Mouse (Mus musculus): Measurements from ENCODE around the gene Tnni1.
A peak's percentile ranks its signal among the peaks of the same experiment; 100 is the strongest.

Gene Tnni1

DNA sequence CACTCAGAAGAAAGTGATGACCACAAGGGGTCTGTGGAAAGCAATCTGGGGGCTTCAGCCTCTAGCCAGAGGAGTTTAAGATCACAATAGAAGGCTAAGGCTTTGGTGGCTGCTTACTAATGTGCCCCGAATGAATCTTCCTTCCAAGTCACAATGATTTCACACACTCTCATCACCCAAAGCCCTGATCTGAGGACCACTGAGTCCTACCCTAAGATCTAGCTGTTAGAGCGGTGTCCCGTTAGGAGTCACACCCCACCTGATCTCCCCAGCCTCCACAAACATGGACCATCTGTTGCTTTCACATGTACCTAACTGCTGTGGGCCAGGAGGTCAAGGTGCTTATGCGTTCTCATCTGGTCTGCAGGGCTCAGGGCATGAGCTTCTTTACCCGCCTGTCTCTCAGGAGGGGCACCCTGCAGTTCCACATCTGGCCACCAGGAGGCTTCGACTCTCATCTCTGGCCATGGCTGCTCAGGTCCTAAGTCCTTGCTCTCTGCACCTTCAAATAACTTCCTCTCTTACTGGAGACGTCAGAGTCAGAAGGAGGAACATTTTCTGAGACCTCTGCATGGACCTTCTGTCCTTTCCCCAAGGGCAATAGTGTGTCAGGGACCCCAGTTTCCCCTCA, 31.9 kb downstream of the Tnni1 start:
- DNase-seq = peak; percentile 91

- no peak for DNase-seq
Observed at GRCm38 (mm10) chr1:135812205-135812604, 33.0 kb downstream of the Tnni1 start.

DNA sequence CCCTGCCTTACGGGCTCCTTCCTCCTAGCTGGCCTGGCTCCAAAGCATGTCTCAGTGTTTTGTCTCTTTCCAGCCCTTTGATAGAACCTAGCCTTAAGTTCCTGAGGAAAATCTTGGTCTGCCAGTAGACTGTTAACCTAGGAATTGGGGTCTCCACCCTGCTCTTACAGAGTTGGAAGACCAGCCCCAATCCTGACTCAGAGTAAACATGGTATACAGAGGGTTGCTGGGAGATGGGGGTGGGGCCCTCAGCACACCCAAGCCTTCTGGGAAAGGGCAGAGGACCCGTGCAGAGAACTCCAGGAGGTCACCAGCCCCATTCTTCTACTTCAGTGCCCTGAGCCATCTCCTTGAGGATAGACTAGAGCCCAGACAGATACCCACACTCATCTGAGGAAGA, 33.4 kb downstream of the Tnni1 start:
- DNase-seq = no peak

- no peak for DNase-seq
Observed at GRCm38 (mm10) chr1:135813071-135813470, 33.8 kb downstream of the Tnni1 start.

DNA sequence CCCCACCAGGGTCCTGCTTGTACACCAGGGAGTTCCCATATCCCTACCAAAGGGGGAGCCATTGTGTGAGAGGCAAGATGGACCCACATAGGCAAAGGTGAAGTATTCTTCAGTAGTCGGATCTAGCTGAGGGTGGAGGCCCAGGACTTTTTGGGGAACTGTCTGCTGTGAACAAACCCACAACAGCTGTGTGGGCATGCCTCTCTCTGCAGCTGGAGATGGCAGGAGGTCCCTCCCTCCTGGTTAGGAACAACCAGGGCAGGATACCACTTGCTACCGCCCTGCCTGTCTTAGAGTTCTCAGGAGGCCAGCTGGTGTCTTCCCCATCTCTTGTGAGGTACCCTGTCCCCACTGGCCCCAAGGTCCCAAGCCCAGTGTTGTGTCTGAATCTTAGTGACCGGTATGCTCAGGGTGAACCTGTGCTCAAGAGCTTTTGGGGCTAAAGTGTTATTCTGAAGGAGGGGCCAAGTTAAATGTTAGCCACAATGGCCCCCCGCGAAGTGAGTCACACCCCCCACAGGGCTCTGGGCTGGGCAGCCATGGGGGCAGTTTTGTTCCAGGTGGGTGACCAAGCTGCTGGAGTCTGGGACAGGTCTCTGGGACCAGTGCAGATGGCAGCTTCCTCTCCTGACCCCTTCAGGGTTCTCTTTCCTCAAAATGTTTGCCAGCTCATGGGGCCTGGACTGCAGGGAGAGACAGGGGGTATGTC, 34.6 kb downstream of the Tnni1 start:
- peak; percentile 51 for DNase-seq

DNA sequence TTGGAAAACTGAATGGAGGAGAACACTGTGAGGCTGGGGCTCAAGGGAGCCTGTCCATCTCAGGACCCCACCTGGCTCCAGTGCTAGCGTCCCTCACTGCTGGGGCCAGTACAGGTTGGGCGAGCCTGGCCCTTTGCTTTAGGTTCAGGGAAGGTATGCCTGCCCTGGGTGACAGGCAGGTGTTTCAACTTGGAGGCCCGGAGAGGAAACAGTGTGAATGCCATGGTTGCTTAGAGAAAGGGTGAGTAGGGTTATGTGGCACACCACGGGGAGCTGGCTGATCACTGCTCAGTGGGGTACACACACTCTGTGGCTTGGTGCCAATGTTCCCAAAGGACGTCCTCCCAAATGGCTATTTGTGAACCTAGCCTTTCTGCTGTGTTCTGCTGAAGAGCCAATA, 35.3 kb downstream of the Tnni1 start:
- DNase-seq = peak; percentile 22

GRCm38 (mm10) chr1:135817595-135817994, 38.4 kb downstream of the Tnni1 start:
- DNase-seq = peak; percentile 21

DNA sequence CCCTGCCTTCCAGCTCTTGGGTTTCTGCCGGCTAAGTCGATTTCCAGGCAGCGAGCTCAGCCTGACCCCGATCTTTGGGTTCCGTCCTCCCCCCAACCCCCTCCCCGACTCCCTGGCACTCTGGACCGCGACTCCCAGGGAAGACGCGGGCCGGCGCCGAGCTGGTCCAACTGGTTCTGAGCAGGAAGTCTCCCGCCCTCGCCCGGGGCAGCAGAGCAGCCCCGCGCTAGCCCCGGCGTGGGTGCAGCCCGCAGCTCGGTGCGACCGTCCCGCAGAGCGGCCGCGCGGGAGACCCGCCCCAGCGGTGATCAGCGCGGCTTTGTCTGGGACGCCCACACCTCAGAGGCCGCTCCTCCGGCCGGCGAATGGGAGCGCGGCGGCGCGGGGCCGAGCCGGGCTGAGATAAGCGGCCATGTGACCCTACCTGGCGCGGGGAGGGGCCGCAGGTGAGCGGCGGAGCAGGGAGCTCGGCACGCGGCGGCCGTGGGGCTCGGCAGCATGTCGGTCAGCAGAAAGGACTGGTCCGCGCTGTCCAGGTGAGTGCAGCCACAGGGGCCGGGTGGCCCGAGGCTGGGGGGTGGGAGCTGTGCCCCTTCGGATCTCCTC, 39.4 kb downstream of the Tnni1 start, which contains the start of gene Lad1:
TSS of gene Lad1 (plus strand) at position 118 of the 606 bp plus-strand sequence.
- DNase-seq = peak; percentile 23

- DNase-seq = no peak
Observed at GRCm38 (mm10) chr1:135820071-135820470, 40.8 kb downstream of the Tnni1 start.

DNA sequence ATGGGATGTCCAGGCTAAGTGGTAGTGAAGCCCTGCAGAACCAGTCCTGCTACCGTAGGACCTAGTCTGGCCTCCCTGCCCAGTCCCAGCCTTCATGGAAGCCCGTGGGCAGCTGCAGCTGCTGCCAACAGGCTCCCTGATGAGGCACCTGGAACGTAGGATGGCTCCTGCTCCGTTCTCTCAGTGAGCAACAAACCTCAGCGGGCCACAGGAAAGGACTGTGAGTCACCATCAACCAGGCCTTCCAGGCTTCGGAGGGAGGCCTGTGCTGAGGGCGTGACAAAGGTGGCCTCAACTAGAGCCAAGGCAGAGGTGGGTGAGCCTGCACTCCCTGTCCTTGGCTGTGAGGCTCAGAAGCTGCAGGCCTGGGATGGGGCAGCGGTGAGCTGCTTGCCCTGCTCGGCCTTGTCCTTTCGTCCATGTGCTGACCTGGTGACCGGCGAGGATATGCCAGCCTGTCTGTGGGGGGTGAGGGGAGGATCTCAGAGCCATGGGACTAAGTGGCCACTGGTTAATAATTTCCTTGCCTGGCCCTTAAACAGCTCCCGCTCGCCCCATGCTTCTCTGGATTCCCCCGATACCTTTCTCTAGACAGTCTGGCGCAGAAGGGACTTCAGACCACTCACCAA, 41.6 kb downstream of the Tnni1 start:
- DNase-seq = no peak

DNA sequence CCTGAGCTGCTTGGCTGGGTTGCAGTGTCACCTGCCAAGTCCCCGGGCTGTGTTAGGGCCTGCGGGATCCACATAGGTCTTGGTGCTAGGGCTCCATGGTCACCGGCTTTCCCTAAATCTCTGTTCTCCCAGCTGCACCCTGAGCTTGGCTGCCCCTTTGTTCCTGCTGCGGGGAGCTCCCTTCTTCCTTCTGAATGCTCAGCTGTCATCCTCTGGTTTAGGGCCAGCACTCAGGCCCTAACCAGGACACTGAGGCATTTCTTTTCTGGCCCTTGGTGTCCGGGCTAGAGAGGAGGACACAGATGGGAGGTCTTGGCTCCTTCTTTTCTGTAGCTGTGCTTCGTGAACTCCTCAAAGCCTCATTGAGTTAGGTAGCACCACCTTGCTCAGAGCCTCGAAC, 42.5 kb downstream of the Tnni1 start:
- no peak for DNase-seq

DNA sequence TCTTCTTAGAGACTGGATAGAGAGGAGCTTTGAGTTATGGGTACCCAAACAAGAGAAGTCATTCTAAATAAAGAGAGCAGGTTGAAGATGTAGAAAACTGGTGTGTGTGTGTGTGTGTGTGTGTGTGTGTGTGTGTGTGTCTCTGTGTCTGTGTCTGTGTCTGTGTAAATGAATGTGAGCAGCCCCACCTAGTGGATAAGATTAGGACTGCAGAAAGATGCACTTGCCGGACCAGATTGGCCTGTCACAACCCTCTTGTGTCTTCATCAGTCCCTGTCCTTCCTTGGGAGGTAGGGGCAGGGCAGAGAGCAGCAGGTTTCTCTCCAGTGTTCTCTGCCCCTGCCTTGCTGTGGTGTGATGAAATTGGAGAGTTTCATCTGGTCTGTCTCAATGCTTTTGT, 49.7 kb downstream of the Tnni1 start:
- DNase-seq = peak; percentile 58

GRCm38 (mm10) chr1:135834206-135834859, 55.1 kb downstream of the Tnni1 start:
- peak; percentile 27 for DNase-seq

DNA sequence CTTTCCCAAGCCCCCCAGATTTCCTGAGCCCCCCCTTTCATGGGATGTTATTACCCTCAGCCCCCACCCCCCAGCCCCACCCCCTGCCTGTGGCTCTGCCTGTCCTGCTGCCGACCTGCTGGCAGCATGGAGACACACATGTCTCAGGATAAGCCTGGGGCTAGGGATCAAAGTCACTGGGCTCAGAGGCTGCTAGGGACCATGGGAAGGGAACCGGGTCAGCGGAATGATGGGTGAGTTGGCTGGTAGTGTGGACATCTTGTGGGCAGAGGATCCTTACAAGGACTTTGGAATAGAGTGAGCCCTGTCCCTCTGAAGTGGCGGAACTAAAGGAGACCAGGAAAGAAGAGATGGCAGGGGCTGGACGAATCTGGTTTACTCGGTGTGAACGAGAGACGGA, 55.7 kb downstream of the Tnni1 start:
- DNase-seq = no peak

DNA sequence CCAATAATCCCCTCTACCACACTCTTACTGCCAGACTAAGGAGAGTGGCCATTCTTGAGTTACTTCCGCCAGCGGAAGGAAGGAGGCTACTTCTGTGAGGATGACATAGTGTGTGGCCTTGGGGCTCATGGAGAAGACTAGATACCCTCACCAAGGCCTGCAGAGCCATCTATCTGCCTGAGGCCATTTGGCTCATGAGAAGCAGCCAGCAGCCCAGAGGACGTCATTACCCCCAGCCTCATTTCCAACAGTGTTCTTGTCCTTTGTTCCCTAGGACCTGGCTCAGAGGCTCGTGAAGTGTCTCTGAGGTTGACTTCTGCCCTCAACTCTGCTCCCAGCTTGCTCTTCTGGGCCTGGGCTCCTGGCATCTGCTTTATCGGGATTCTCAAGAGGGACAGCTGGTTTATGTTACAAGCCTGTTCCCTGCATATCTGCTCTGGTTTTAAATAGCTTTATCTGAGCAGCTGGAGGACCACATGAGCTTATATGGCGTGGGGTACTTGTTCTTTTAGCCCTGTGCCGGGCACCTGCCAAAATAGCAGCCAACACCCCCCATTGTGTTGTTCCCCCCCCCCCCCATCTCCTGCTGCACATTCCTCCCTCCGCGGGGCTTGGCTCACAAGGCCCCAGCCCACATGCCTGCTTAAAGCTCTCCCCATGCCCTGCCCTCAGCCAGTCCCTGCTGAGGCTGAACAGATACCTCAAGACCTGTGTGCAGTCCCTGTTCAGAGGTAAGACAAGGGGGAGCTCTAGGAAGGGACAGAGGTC, 56.7 kb downstream of the Tnni1 start, which contains the start of gene Tnnt2:
TSS of gene Tnnt2 (plus strand) at position 639 of the 768 bp plus-strand sequence.
- no peak for DNase-seq

DNA sequence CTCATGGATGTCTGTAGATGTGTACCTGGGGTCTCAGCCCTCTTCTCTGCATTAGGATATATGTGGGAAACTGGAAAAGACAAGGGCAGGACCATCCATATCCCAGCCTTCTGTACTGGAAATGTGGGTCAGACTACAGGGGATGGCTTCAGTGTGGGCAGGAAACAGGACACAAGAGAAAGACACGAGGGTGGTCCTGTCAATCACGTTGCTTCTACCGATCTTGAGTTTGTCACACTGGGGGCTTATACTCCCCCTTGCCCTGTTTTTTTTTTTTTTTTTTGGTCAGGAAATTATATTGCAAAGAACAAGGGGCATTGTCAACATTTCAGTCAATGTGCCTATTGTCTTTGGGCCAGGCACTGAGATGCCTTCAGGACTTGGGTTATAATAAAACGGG, 59.4 kb downstream of the Tnni1 start:
- no peak for DNase-seq

DNA sequence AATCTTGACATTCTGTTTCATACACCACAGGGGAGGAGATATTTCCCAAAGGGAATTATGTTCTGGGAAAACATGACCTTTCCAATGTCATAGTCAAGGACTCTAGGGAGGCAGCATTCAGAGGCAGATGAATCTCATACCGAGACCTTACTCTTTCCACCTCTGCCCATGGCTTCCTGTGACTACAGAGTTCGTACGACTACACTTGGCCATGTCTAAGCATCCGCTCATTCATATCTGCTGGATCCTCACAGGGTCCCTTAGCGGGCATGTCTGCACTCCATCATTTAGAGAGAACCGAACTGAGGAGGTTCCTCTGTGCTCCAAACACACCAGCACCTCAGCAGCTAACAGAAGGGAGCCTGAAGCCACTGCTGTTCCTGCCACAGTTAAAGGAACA, 59.8 kb downstream of the Tnni1 start:
- no peak for DNase-seq

DNA sequence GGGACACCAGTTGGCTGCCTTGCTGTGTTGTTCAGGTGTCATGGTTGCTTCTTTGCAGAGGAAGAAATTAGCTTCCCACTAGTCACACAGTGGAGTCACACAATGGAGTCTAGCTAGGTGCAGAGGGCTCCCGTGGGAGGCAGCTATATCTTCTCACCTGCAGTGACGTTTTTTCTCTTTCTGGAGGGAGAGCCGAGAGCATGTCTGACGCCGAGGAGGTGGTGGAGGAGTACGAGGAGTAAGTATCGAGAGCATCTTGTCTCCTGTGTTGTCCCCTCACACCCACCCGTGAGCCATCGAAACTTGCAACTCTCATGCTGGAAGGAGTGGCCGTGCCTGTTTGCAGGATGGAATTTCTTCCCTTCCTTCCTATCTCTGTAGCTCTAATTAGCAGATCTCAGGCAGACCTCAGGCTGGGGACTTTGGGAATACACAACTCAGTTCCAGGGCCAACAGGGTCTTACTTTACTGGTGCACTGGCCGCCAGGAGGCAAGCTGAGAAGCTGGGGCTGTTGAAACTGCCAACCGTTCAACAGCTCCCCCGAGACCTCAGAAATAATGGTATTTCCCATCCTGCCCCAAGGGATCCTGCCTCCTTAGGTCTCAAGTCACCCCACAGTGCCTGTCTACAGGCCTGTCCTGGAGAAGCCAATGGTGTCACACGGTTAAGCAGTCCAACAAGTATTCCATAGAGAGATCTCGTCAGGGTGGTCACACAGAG, 61.6 kb downstream of the Tnni1 start:
- DNase-seq = no peak

GRCm38 (mm10) chr1:135843519-135844262, 64.5 kb downstream of the Tnni1 start:
- DNase-seq = no peak

DNA sequence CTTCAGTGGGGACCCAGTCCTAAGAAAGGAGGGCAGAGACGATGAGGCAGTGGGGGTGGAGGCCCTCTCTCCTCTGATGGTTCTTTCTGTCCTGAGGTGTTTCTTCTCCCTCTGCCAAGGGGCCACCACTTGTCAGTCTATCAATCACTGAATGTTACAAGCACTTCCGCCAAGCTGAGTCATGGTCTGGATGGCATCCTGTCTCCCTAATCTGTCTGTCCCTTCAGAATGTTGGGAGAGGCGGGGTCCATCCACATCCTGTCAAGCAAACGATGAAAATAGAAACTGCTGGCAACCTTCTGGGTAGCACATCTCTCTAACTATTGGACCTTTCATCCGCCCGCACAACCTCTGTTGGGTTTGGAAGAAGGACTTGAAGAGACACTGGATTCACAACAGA, 65.2 kb downstream of the Tnni1 start:
- DNase-seq = no peak

GRCm38 (mm10) chr1:135846632-135847031, 67.4 kb downstream of the Tnni1 start:
- DNase-seq = no peak

Data from thymus, postnatal 25 days (tissue).